ENCODE assay signal across 8 mouse cellular contexts in the genomic region with DNA sequence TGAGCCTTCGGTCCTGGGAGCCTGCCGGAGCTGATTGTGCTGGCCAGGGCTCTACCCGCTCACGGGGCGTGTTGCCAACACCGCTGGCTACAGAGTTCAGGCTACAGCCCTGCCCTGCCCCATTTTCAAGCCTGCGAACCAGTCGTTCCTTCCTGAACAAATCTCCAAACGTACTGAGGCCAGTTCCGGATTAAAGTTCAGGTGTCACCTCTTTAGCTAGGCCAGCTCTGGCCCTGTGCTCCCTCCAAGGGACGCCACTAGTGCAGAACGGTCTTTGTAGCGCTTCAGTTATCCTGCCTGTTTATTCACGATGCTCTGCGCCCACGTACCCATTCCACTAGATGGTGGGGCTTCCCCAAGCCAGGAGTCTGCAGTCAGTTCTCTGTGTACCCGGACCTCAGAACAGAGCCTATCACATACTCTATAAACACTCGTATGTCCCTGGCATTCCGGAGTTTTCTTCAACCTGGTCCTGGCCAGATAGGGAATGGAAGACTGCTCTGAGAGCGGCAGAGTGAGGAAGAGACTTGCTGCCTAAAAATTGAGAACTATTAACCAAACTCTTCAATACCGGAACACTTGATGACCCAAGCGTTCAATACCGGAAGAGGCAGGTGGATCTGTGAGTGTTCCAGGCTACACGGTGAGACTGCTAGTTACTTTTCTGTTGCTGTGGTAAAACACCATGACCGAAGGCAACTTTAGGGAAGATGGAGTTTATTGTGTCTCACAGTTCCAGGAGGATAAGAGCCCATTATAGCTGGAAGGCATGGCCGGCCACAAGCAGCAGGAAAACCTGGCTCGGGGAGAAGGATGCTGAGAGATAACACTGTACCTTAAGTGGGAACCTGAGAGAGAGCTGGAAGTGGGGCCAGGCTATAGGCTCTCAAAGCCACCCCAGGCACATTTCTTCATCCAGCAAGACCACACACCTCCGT. TPM values are rescaled to one million over a fixed set of nuclear protein-coding genes. Genes with fewer than 3 reads are reported as not detected.
DNase-seq lines count a peak whose midpoint lies in the region; ATAC-seq and TF ChIP-seq lines count a peak whose summit lies in the region.

Gene Cyb5r3, minus strand, starts transcription at position 101 of the 938 bp plus-strand sequence.

- DNase-seq in cerebellum, adult 11 months = peak; percentile 6
- DNase-seq in cerebellum, postnatal 36 days = no peak
- DNase-seq in left cerebral cortex, postnatal 14 days (ENCODE audit: low spot score in 2 of 2) = peak in 1 of 2 experiments; percentile 52
- DNase-seq in thymus, postnatal 36 days = no peak

- peaks cover 40% of the 10 kb centered on the region for H3K79me2 ChIP-seq in myocyte (ENCODE audit: control insufficient read depth, insufficient read depth)

- peak within 1 kb of the TSS; percentile 91 for H3K27ac ChIP-seq in embryonic facial prominence, embryonic 15.5 days (replicated peaks)
- peak within 1 kb of the TSS; percentile 88 for H3K27ac ChIP-seq in heart, embryonic 13.5 days (replicated peaks)

- H3K4me3 ChIP-seq in embryonic facial prominence, embryonic 15.5 days (replicated peaks) = peak within 1 kb of the TSS; percentile 96
- H3K4me3 ChIP-seq in heart, embryonic 13.5 days = peak within 1 kb of the TSS; percentile 86
- H3K4me3 ChIP-seq in myocyte = peak within 1 kb of the TSS; percentile 70

- intact Hi-C loops in left cerebral cortex, postnatal 14 days (cut with DNase I) = no loop called here

- no peak for TF ChIP-seq POLR2A in myocyte (IDR thresholded peaks at IDR 0.05; ENCODE audit: insufficient read length, low read depth)

- H3K9ac ChIP-seq in embryonic facial prominence, embryonic 15.5 days = peak within 1 kb of the TSS; percentile 86
- H3K9ac ChIP-seq in heart, embryonic 13.5 days = peak within 1 kb of the TSS; percentile 90

- H3K4me1 ChIP-seq in embryonic facial prominence, embryonic 15.5 days = peaks cover 50% of the 10 kb centered on the region
- H3K4me1 ChIP-seq in heart, embryonic 13.5 days = peaks cover 36% of the 10 kb centered on the region

- peak; percentile 28 for ATAC-seq in CD4-positive, CD25-positive, alpha-beta regulatory T cell, adult 4 months
- ATAC-seq in embryonic facial prominence, embryonic 15.5 days (ENCODE audit: insufficient number of reproducible peaks, low FRiP score, low TSS enrichment, low read depth) = peak; percentile 49
- peak; percentile 33 for ATAC-seq in heart, embryonic 13.5 days (ENCODE audit: extremely low read depth, insufficient number of reproducible peaks, low FRiP score, low TSS enrichment)

- no peaks in the 10 kb centered on the region for H3K9me3 ChIP-seq in embryonic facial prominence, embryonic 15.5 days (replicated peaks)
- no peaks in the 10 kb centered on the region for H3K9me3 ChIP-seq in heart, embryonic 13.5 days

- peak within 1 kb of the TSS; percentile 89 for H3K4me2 ChIP-seq in embryonic facial prominence, embryonic 15.5 days (replicated peaks)
- H3K4me2 ChIP-seq in heart, embryonic 13.5 days = peak within 1 kb of the TSS; percentile 91
- peak within 1 kb of the TSS; percentile 99 for H3K4me2 ChIP-seq in myocyte (ENCODE audit: low read depth)

- H3ac ChIP-seq in myocyte (ENCODE audit: control insufficient read depth, insufficient read length) = peak within 1 kb of the TSS; percentile 70

- WGBS in embryonic facial prominence, embryonic 15.5 days = 36% methylated on average over 28 of the region's 28 CpGs
- 31% methylated on average over 28 of the region's 28 CpGs for WGBS in heart, embryonic 13.5 days

- H3K27me3 ChIP-seq in embryonic facial prominence, embryonic 15.5 days = no peaks in the 10 kb centered on the region
- H3K27me3 ChIP-seq in heart, embryonic 13.5 days (replicated peaks) = no peaks in the 10 kb centered on the region
- no peaks in the 10 kb centered on the region for H3K27me3 ChIP-seq in myocyte (ENCODE audit: control insufficient read depth, insufficient read depth, insufficient read length)

- H3K36me3 ChIP-seq in embryonic facial prominence, embryonic 15.5 days = no peaks in the 10 kb centered on the region
- H3K36me3 ChIP-seq in heart, embryonic 13.5 days = no peaks in the 10 kb centered on the region
- no peaks in the 10 kb centered on the region for H3K36me3 ChIP-seq in myocyte (ENCODE audit: control insufficient read depth, insufficient read depth)

TF ChIP-seq in myocyte, 11 proteins besides CTCF, POLR2A, EP300 and RAD21:
- TF ChIP-seq SRF (IDR thresholded peaks at IDR 0.05; ENCODE audit: control insufficient read depth, insufficient read length, low read depth) (no peak), POLR2AphosphoS2 (IDR thresholded peaks at IDR 0.05; ENCODE audit: insufficient read length, low read depth) (peak; percentile 4)
TF ChIP-seq in myocyte: peak in this region for 1.

RNA-seq across cellular contexts. Expression of gene Cyb5r3, which starts in this region (rescaled TPM):
- polyA plus RNA-seq in CD4-positive, CD25-positive, alpha-beta regulatory T cell, adult 4 months (2017; shearing (Covaris generic)) = 100 to 1,000 TPM in 1 of 2 experiments, 10 to 100 TPM in 1; 62.0 to 116 TPM
- polyA plus RNA-seq in embryonic facial prominence, embryonic 15.5 days (2015; fragmentation: Nextera tagmentation; extraction: Ambion mirVana) = 163 and 185 TPM in 2 replicates
- 127 and 137 TPM in 2 replicates for polyA plus RNA-seq in heart, embryonic 13.5 days (2015; fragmentation: Nextera tagmentation; extraction: Ambion mirVana)
- total RNA-seq in left cerebral cortex, postnatal 14 days (2021) = 10 to 100 TPM; 67.9 to 69.6 TPM
- 707 TPM for polyA plus RNA-seq in myocyte (2012; fragmentation: generic; extraction: Trizol)
